Mouse (Mus musculus): Measurements from ENCODE around the gene Sos1.
A peak's percentile ranks its signal among the peaks of the same experiment; 100 is the strongest.

The Sos1 gene

DNA sequence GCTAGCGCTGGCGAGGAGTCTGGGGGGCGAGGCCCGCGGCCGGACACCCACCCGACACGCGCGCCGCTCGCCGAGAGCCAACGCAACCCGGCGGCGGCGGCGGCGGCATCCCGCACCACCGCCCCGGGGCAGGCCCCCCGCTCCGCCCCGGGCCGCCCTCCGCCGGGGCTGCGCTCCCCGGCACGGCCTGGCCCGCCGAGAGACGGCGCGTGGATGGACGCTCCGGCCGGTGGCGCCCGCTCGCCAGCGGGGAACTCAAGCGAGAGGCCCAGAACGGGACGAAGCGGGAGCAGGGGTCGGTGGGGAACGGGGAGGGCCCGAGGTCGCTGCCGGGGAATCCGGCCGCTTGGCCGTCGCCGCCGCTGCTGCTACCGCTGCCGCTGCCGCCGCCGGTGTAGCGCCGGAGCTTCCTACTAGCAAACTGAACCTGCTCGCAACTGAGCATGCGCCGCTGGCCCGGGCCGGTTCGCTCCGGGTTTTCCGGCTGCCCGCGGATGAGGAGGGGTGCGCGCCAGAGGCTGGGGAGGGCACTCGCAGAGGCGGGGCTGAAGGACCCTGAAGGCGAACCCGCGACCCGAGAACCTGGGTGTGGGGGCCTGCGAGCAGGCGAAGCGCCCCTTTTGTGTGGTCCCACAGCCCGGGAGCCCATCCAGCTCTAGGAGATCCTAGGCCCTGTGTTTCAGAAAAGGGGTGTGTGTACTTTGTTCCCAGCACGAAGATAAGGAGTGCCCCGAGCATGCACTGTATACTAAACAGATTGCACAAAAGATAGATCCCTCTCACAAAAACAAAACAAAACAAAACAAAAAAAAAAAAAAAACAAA, at the start of gene Sos1:
Gene Sos1 (minus strand): TSS at position 423 of the 824 bp plus-strand sequence.
- peak; percentile 93 to 95 for DNase-seq

DNA sequence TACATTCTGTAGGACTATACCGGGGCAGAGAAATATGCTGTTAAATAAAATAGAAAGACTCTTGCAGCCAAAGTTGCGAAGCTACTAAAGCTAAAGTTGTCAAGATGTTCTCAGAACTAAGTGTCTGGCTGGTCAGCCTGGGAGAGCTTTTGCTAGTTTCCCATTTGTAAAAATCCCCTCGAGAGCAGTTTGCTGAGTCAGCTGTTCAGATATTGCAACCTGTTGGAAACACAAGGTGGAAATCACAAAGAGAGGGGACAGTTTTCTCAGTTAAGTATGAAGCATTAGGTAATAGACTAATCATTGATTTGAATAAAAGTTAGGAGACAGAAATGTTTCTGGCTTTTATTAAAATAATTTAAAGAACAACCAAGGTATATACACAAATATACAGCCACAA, 43.0 kb upstream of the Sos1 start:
- DNase-seq: no peak

DNA sequence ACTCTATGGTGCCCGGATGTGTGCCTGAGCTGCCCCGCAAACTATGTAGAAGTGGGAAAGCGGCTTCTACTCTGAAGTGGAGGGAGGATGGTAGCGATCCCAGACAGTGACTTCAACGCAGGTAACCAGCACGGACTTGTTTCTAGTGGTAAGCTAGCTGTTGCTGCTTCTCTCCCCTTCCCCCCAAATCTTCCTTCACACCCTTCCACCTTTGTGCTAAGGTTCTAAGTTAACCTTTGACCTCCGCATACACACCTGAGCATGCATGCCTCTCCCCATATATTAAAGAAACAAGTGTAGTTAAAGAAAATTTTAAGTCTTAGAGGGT, 41.9 kb upstream of the Sos1 start:
- no peak for DNase-seq

DNA sequence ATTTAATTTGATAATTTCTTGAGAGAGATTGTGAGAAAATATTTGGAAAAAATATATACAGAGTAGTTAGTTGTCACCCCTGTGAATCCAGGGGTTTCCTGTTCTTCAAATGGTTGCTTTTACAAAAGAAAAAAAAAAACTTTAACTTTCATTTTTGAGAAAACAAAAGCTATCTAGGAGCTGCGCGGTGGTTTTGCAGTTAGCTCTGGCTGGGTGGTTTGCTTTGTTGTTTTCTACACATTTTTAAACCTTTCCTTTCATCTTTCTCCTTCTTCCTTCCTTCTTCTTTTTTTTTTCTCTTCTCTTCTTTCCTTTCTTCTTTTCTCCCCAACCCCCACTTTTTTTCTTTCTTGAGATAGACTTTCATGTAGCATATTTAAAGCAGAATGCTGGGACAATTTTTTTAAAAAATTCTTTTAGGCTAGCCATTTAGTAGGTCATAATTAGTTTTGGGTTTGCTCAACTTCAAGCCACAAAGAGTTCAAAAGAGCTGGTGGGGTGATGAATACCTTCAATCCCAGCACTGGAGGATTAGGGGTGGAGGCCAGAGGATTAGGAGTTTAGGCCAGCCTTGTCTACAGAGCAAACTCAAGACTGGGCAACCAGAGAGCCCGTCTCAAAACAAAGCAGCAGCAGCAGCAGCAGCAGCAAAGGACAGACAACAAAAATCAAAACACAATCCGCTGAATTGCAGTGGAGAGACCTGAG, 41.4 kb upstream of the Sos1 start:
- no peak for DNase-seq

DNA sequence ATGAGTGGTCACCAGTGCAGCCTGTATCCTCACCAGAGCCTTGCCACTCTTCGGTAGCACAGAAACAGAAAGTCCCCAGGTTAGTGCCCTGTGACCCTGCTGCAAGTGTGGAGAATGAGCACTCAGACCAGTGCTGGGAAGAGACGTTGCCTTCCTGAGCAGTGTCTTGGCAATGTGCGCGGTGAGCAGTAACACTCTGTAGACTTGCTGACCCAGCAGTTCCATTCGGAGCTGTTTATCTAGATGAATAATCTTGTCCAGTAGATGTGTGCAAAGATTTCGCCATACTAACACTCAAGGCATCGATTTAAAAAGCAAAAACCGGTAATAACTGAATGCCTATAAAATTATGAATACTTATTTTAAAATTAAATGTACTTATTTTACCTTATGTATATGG, 40.3 kb upstream of the Sos1 start:
- DNase-seq: no peak

DNA sequence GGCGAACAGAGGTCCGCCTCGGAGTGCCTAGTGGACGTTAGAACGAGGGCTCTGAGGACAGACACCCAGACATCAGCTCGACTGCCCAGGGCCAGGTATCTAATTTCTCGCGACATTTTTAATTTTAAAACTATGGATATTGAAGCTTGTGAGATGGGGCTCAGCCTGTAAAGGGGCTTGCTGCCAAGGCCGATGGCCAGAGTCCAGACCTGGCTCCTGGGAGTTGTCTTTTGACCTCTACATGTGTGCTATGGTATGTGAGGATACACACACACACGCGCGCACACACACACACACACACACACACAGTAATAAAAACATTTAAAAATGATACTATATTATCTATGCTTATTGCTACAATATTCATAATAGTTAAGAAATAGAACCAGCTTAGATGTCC, 38.6 kb upstream of the Sos1 start:
- no peak for DNase-seq

DNA sequence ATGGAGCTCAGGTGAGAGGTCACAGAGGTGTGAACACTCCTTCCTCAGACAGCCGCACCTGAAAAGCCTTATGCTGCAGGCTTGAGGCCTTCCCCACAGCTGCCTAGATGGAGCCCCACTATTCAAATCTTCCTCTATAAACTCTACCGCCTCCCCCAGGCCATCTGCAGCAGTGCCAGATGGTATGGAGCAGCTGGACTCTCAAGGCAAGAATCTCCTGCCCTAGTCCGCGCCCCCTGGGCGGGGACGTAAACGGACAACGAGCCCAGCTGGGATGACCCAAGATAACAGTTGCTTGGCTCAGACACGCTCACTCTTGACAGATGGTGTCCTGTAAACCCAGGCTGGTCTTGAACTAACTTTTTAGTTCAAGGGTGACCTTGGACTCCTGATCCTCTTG, 37.0 kb upstream of the Sos1 start:
- DNase-seq: no peak

DNA sequence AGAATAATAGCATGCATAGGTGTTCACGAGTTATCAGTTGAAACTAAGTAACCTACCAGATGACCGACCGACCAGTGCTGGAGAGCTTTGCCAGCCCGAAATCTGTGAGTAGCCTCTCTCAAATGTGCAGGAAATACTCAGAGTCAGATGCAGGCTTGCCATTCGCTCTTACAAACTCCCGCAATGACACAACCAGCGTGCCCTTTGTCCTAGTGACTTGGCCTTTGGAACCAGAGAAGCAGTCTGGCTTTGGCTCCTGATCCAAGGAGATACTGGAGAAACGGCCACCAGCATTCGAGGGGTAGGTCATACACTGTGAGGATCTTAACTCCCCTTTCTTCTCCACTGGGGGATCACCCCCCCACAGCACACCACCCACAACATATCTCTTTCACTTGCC, 35.7 kb upstream of the Sos1 start:
- DNase-seq: no peak

DNA sequence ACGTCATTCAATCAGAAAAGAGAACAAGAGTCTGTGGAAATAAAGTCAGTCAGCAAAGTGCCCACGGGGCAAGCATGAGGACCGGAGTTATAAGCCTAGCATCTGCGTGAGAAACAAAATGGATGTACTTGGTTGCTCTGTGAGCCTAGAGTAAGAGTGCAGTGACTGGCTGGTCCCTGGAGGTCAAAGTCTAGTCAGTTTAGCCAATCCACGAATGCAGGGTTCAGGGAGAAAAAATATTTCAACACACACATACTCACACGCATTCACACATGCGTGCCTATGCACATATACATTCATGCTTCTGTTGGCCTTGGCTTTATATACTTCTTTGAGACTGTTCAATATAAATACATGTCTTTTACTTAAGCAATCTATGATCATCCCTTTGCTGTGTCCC, 35.3 kb upstream of the Sos1 start:
- DNase-seq: no peak

DNA sequence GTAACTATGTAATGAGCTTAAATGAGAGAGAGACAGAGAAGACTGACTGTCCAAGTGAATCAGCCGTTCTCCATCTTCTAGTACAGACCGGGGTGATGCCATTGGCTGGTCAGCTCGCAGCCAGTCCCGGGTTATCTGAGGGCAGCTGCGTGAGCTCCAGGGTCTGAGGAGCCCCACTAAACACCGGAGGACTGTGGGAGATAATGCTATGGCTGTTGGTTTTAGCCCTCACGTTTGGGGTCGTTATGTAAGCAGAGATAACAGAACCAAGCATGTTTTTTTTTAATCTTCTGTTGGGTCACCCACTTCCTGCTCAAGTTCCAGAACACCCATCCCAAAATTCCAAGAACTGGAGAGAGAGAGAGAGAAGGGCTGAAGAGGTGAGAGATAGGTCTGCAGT, 33.5 kb upstream of the Sos1 start:
- no peak for DNase-seq

DNA sequence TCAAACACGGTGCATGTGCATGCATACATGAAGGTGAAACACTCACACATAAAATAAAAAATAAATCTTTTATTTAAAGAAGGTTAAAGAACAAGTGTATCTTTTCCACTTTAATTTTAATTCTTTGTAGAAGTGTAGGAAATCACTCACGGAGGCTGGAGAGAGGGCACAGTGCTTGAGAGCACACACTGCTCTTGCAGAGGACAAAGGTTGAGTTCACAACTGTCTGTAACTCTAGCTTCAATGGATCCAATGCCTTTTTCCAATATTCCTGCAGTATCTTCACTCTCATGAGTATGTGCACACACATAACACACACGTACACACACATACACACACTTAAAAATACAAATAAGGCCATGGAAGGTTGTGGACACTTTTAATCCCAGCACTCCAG, 30.2 kb upstream of the Sos1 start:
- DNase-seq: no peak

DNA sequence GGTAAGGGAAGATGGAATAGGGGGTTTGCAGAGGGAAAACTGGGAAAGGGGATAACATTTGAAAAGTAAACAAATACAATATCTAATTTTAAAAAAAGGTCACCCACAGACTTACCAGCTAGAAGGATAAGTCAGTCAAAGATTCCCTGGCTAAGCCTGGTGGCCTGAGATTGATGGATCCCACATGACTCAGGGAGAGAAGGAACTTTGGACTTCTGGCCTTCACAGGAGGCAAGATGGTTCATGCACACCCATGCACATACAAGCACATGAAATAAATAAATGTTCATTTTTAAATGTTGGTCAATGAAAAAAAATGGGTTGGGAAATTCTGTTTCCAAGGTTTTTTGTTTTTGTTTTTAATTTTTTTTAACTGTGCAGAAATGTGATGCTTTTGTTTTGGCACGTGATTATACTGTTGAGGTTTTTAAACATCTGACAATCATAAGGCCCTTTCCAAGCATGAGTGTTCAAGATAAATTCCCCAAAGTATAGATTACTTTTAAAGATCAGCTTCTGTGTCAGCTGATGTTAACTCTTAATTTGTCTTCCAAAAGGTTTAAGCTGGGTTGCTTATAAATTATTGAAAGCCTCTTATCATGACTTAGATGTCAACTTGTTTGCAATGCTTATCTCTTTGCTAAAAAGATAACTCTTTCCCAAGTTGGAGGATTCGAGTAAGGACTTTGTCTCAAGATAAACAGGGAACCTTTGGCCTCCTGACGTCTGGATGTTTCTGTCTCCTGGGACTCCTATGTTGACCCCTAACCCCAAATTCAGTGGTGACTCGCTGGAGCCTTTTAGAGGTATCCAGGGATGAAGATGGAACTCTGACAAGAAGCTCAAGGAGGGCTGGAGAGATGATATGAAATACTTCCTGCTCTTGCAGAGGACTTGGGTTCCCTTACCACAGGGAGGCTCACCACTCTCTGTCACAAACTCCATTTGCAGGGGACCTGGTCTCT, 29.5 kb upstream of the Sos1 start:
- no peak for DNase-seq

DNA sequence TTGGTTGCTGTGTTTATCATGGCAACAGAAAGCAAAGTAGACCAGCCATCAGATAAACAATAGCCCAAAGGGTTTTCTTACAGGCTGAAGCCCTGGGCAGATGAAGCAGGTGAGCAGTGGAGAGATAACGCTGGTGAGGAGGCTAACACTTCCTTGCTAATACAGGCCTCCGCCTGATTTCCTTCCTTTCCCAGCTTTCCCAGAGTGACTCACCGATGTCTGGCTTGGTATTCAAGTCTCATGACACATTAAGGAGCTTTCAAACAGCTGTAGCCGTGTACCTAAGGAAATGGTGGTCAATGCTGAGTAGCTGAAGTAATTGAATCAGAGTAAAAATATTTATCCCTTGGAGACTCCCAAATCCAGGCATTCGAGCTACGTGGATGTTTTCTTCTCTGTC, 25.5 kb upstream of the Sos1 start:
- no peak for DNase-seq

DNA sequence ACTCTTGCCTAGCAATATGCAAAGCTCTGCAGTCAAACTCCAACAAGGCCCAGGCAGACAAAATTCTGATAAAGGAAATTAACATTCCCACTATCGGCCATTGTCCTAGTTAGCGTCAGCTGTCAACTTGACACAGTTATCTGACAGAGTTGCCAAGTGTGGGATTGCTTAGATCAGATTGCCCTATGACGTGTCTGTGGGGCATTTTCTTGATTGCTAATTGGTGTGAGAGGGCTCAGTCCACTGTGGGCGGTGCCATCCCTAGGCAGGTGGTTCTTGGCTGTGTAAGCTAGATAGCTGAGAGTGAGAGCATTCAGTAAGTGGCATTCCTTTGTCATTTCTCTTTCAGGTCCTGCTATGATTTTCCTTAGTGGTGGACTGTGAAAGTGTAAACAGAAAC, 25.1 kb upstream of the Sos1 start:
- DNase-seq: no peak

DNA sequence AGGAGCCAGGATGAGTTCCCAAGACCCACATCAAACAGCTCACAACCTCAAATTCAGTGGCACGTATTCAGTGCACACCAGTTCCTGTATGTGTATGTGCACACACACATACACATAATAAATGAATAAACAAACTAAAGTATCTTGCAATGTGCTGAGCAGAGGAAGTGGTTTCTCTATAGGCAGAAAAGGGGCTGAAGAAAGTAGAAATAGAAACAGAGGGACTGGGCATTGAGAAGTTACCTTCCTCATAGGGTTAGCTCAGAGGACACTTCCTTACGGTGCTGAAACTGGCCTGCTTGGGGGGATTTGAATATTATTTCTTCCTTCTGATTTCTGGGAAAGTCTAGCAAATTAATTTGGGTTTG, 21.5 kb upstream of the Sos1 start:
- no peak for DNase-seq

DNA sequence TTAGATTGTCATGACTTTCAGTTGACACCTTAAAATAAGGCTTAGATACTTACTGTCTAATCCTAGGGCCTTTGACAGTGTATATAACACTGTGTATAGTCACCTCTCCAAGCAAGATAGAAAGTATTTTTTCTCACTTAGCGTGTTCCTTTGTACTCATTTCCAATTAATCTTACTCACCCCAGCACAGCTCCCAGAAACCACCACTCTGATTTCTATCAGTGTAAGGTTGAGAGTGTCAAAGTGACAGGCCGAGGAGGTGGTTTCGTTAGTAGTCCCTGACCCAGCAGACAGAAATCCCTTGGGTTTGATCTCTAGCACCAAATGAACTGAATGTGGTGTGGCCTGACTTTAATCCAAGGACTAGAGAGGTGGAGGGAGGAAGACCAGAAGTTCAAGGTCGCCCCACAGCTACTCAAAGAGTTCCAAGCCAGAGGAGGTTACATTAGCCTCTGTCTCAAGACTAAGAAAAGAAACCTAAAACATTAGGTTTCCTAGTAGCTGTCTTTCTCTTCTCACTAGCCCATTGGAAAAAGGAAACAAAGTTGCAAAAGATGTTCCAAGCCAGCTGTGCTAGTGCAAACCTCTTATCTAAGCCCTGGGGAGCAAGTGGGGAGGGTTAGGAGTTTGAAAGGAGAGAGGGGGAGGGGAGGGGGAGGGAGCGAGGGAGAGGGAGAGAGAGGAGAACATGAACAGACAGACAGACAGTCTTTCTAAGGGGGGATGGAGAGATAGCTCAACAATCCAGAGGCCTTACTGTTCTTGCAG, 21.0 kb upstream of the Sos1 start:
- DNase-seq: no peak

DNA sequence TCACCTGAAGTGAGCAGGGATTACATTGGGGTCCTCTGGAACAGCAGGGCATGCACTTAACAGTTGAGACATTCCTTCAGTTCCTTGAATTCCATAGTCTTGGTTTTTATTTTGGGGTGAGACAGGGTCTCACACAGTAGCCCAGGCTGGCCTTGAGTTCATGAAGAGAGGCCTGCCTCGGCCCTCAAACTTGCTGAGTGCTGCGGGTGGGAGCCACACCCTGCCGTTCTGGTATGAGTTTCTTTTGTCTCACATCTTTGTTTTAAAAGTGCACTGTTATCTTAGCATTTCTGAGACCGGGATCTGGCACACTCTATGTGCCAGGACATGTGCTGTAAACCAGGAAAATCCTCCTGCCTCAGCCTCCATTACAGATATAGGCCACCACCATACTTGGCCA, 19.8 kb upstream of the Sos1 start:
- no peak for DNase-seq

DNA sequence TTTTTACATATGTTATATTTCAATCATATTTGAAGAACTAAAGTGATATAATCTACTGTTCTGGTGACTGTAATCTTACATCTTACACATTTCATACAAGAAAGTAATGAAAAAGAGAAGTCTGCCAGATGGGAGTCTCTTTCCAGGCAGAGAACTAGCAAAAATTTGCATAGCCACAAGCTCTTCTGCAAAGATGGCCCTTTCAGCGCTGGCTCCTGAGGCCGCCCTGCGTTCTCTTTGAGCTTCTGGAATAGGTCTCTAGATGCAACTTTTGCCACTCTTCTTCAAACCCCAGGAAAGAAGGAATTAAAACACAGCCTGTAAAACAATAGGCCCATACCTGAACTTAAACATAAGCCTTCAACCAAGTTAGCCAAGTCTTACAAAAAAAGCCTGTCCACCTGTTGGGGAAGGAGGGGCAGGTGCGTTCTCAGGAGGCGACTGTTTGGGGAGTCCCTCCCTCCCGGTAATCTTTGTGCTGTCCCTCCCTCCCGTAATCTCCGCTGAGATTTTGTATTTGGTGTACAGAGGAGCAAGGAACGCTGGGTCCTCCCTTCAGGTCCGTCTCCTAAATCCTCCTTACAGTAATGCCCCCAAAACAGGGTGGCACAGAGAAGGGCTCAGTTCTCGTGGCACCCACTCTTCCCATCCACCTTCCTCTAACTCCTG, 18.5 kb upstream of the Sos1 start:
- no peak for DNase-seq

DNA sequence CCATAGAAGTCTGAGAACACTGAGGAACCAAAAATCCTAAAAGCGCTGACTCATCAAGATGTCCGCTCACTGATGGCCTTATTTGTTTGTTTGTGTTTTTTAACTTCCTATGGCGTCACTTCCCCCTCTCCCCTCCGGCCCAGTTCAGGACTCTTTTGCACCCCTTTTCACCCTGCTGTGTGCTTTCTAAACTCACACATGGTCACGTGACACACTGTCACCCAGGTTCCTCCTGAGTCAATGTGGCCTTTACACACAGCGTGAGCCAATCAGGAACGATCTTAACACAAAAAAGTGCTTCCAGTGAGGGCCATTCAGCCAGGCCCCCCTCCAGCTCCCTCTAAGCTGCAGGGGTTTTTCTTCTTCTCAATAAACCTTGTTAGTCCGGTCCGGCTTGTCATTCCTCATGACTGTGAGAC, 16.9 kb upstream of the Sos1 start:
- no peak for DNase-seq

DNA sequence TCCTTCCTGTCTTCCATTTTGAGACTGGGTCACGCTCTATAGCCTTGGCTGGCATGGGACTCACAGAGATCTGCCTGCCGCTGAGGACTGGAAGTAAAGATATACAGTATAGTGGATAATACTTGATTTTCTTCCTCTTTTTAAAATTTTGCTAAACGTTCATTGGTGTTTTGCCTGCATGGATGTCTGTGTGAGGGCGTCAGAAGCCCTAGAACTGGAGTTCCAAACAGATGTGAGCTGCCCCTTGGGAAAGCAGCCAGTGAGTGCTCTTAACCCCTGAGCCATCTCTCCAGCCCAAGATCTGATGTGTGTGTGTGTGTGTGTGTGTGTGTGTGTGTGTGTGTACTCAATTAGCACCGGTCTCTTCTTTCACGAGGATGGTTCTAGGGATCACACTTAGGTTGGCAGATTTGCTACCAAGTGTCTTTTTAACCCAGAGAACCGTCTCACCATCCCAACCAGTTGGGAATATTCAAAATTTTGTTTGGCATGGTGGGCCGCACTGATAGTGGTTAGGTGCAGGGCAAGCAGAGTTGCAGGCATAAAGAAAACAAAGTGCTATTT, 16.4 kb upstream of the Sos1 start:
- no peak for DNase-seq

DNA sequence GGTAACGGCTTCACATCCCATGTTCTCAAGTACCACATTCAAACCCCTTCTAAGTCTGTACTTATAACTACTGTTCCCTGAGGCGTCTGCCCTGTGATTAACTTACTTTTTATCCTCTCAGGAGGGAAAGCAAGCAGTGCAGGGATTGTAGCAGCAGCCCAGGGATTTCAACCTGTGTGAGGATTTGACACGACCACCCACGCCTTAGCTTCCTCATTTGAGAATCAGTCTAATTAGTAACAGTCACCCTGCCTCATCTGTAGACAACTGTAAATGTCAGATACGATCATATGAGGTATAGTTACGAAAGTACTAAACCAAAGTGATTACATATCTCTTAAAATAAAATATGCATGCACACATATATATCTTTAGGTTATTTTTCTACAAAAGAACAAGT, 15.9 kb upstream of the Sos1 start:
- no peak for DNase-seq

DNA sequence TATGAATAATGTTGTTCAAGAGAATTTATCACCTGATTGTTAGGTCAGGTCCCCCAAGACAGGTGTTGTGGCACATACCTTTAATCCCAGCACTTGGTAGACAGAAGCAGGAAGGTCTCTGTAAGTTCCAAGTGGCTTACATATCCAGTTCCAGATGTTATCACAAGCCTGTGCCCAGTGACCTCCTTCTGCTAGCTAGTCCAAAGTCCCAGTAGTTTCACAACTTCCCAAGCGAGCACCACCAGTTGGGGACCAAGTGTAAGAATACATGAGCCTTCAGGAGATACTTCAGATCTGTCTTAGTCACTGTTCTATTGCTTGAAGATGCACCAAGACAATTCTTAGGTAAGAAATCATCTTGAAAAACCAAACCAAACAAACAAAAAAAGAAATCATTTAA, 13.6 kb upstream of the Sos1 start:
- DNase-seq: no peak
